Mouse (Mus musculus) CH12.LX (cell line): ENCODE measurements at regions not wholly inside any gene's neighbourhood (a gene's known extent, or its start where the extent isn't known, plus 50 kb on each side); places are given as distances from the start of the nearest gene placed in this dataset.

Experiments used
- DNase-seq: peaks from one replicate; pipeline ENCODE4 v3.0.0-alpha.2; 2013; ENCODE audit errors: extremely low read depth
- H3K27ac ChIP-seq: 2 replicates; pipeline ENCODE4 v1.5.1; 2012; ENCODE audit warnings: low read depth, mild to moderate bottlenecking, control low read depth, moderate library complexity; ENCODE audit not compliant: insufficient read depth
- H3K27me3 ChIP-seq: replicated peaks from 2 replicates; pipeline ENCODE3; 2012; ENCODE audit warnings: inconsistent platforms
- H3K36me3 ChIP-seq, 2 experiments: replicated peaks in 1 of 2; 2 replicates each; pipeline versions ENCODE3 to v1.6.1; 2012; ENCODE audit warnings: inconsistent platforms in 1 of 2, low read length in 1 of 2, mild to moderate bottlenecking in 1 of 2, mixed read lengths in 1 of 2, moderate library complexity in 1 of 2; ENCODE audit not compliant: control insufficient read depth in 1 of 2, insufficient read depth in 1 of 2
- H3K4me1 ChIP-seq, 2 experiments: 2 replicates each; pipeline ENCODE4 v1.6.1; 2012; ENCODE audit warnings: inconsistent platforms in 1 of 2, moderate library complexity in 1 of 2; ENCODE audit not compliant: insufficient read depth in 2 of 2, control insufficient read depth in 1 of 2
- H3K4me2 ChIP-seq: 2 replicates; pipeline ENCODE4 v1.6.1; 2012; ENCODE audit warnings: low read depth, mild to moderate bottlenecking, control low read depth; ENCODE audit not compliant: poor library complexity, insufficient read depth, severe bottlenecking
- H3K4me3 ChIP-seq, 3 experiments: fragments of 150-350 bp in 1 of 3; sonication (generic) in 1 of 3; replicated peaks in 1 of 3; 2 replicates each; pipeline versions ENCODE3 to v1.5.1; 2011 to 2012; ENCODE audit warnings: low read depth in 2 of 3, low read length in 2 of 3, mild to moderate bottlenecking in 2 of 3, moderate library complexity in 2 of 3, control low read depth in 1 of 3, improper control_type of control experiment in 1 of 3, inconsistent platforms in 1 of 3, mixed read lengths in 1 of 3; ENCODE audit not compliant: poor library complexity in 1 of 3
- H3K79me2 ChIP-seq: replicated peaks from 2 replicates; pipeline ENCODE4 v1.6.1; 2012; ENCODE audit warnings: mild to moderate bottlenecking, moderate library complexity; ENCODE audit not compliant: control insufficient read depth, poor library complexity, insufficient read depth, severe bottlenecking; ENCODE audit errors: extremely low read depth
- H3K9ac ChIP-seq: 2 replicates; pipeline ENCODE4 v1.6.1; 2012; ENCODE audit warnings: low read depth, mild to moderate bottlenecking, control low read depth, moderate library complexity; ENCODE audit not compliant: insufficient read depth
- H3K9me3 ChIP-seq: replicated peaks from 2 replicates; pipeline ENCODE3; 2012; ENCODE audit warnings: low read length, inconsistent platforms, mixed read lengths
- CHD1 ChIP-seq: IDR thresholded peaks from 2 replicates; pipeline ENCODE4 v1.6.1; 2012; ENCODE audit warnings: low read depth, low read length, improper control_type of control experiment, inconsistent platforms
- CHD2 ChIP-seq: IDR thresholded peaks from 2 replicates; pipeline ENCODE4 v1.6.1; 2011; ENCODE audit warnings: low read length, improper control_type of control experiment
- CTCF ChIP-seq, 2 experiments: IDR thresholded peaks in 1 of 2; conservative IDR thresholded peaks in 1 of 2; 2 replicates each; pipeline ENCODE4 v1.5.1; 2011 to 2012; ENCODE audit warnings: low read depth in 2 of 2, low read length in 2 of 2, improper control_type of control experiment in 1 of 2, inconsistent platforms in 1 of 2, mild to moderate bottlenecking in 1 of 2, moderate library complexity in 1 of 2
- ELF1 ChIP-seq: IDR thresholded peaks from 2 replicates; pipeline ENCODE4 v1.6.1; 2014; ENCODE audit warnings: low read depth, mild to moderate bottlenecking, inconsistent platforms, low read length, improper control_type of control experiment
- ETS1 ChIP-seq: conservative IDR thresholded peaks from 2 replicates; pipeline ENCODE4 v1.6.1; 2012; ENCODE audit warnings: low read depth, mild to moderate bottlenecking, inconsistent platforms, low read length, improper control_type of control experiment, moderate library complexity
- HCFC1 ChIP-seq: IDR thresholded peaks from 2 replicates; pipeline ENCODE4 v1.6.1; 2012; ENCODE audit warnings: low read depth, mild to moderate bottlenecking, inconsistent platforms, low read length, improper control_type of control experiment
- JUND ChIP-seq: conservative IDR thresholded peaks from 2 replicates; pipeline ENCODE4 v1.6.1; 2011; ENCODE audit warnings: low read depth, low read length, improper control_type of control experiment
- KAT2A ChIP-seq: IDR thresholded peaks from 2 replicates; pipeline ENCODE4 v1.6.1; 2012; ENCODE audit warnings: low read length, improper control_type of control experiment, inconsistent platforms; ENCODE audit not compliant: insufficient replicate concordance
- MAFK ChIP-seq: IDR thresholded peaks from 2 replicates; pipeline ENCODE4 v1.6.1; 2011; ENCODE audit warnings: low read length, improper control_type of control experiment; ENCODE audit not compliant: insufficient replicate concordance
- MAZ ChIP-seq: IDR thresholded peaks from 2 replicates; pipeline ENCODE4 v1.6.1; 2012; ENCODE audit warnings: low read depth, mild to moderate bottlenecking, inconsistent platforms, low read length, improper control_type of control experiment, moderate library complexity
- NELFE ChIP-seq: IDR thresholded peaks from 2 replicates; pipeline ENCODE4 v1.6.1; 2011; ENCODE audit warnings: low read depth, low read length, improper control_type of control experiment
- POLR2A ChIP-seq: IDR thresholded peaks from 2 replicates; pipeline ENCODE4 v1.6.1; 2011; ENCODE audit warnings: low read depth, mild to moderate bottlenecking, improper control_type of control experiment, low read length
- RCOR1 ChIP-seq: conservative IDR thresholded peaks from 2 replicates; pipeline ENCODE4 v1.6.1; 2012; ENCODE audit warnings: low read depth, mild to moderate bottlenecking, inconsistent platforms, low read length, improper control_type of control experiment
- SIN3A ChIP-seq: IDR thresholded peaks from 2 replicates; pipeline ENCODE4 v1.6.1; 2012; ENCODE audit warnings: low read length, improper control_type of control experiment, inconsistent platforms
- SMC3 ChIP-seq: IDR thresholded peaks from 2 replicates; pipeline ENCODE4 v1.6.1; 2011; ENCODE audit warnings: low read depth, low read length, improper control_type of control experiment
- TBP ChIP-seq: conservative IDR thresholded peaks from 2 replicates; pipeline ENCODE4 v1.6.1; 2011; ENCODE audit warnings: low read depth, low read length, improper control_type of control experiment
- USF1 ChIP-seq: IDR thresholded peaks from 2 replicates; pipeline ENCODE4 v1.6.1; 2014; ENCODE audit warnings: low read depth, mild to moderate bottlenecking, inconsistent platforms, low read length, improper control_type of control experiment
- ZMIZ1 ChIP-seq: IDR thresholded peaks from 2 replicates; pipeline ENCODE4 v1.6.1; 2012; ENCODE audit warnings: low read depth, mild to moderate bottlenecking, inconsistent platforms, low read length, improper control_type of control experiment
- dilution Hi-C: fragments of 300-500 bp; cut with MboI; formaldehyde crosslinking; loops from 2 replicates; pipeline ENCODE4 v1.14.3; 2020; ENCODE audit warnings: low sequenced_read_pairs; ENCODE audit not compliant: extremely low pct_unique_long_range_greater_than_20kb, extremely low pct_ligation_motif_present
- in situ Hi-C: fragments of 300-500 bp; cut with MboI; formaldehyde crosslinking; loops from 3 replicates; pipeline ENCODE4 v1.14.3; 2019; ENCODE audit warnings: low sequenced_read_pairs, low pct_ligation_motif_present, low pct_unique_long_range_greater_than_20kb, mixed read lengths

- Histone ChIP-seq H3K36me3 (no peaks in the 10 kb centered on the region), H3K9me3 (no peaks in the 10 kb centered on the region), H3K79me2 (no peaks in the 10 kb centered on the region), H3K27ac (no peak overlapping the region), H3K4me1 (no peaks in the 10 kb centered on the region), H3K4me3 (no peak overlapping the region), H3K4me2 (no peak overlapping the region), H3K9ac (no peak overlapping the region), H3K27me3 (no peaks in the 10 kb centered on the region)
- DNase-seq, result no peak
- dilution Hi-C loops, result no loop called here
- in situ Hi-C loops, result no loop called here
- no peak for TF ChIP-seq RCOR1
- TF ChIP-seq KAT2A, result no peak
- no peak for TF ChIP-seq NELFE
- TF ChIP-seq CTCF (conservative IDR thresholded peaks at IDR 0.05 in 1 of 2, IDR thresholded peaks at IDR 0.05 in 1 of 2; ENCODE audit: low read depth in 2 of 2, low read length in 2 of 2), result no peak
- TF ChIP-seq USF1, result no peak
- TF ChIP-seq POLR2A, result no peak
- no peak for TF ChIP-seq MAFK
- no peak for TF ChIP-seq HCFC1
- no peak for TF ChIP-seq TBP
- no peak for TF ChIP-seq ELF1
- no peak for TF ChIP-seq CHD1
- TF ChIP-seq, all 38 proteins: peak for 0
Measured at GRCm38 (mm10) chr4:39672609-39673008, 222.5 kb downstream of the 1700009N14Rik start.

- H3K4me3 ChIP-seq, result no peak overlapping the region
- H3K9ac ChIP-seq, result no peak overlapping the region
- in situ Hi-C loops (no loop called here), dilution Hi-C loops (no loop called here)
- no peaks in the 10 kb centered on the region for H3K9me3 ChIP-seq
- no peaks in the 10 kb centered on the region for H3K27me3 ChIP-seq
- TF ChIP-seq MAZ (no peak), SIN3A (no peak), ZMIZ1 (no peak), CHD2 (no peak), ETS1 (no peak), TBP (no peak), SMC3 (no peak), JUND (no peak), MAFK (no peak)
- H3K4me1 ChIP-seq, result no peaks in the 10 kb centered on the region
- H3K27ac ChIP-seq, result no peak overlapping the region
- H3K4me2 ChIP-seq, result no peak overlapping the region
- no peak for DNase-seq
- no peaks in the 10 kb centered on the region for H3K36me3 ChIP-seq
- no peaks in the 10 kb centered on the region for H3K79me2 ChIP-seq
Measured at GRCm38 (mm10) chr4:39695236-39695635, 245.1 kb downstream of the 1700009N14Rik start.
